Mouse (Mus musculus): ENCODE data around the gene Pfn3. TPM values are rescaled to one million over a fixed set of nuclear protein-coding genes. Genes with fewer than 3 reads are reported as not detected.
"Not testable (repeated sequence)": the region's sequence is repeated elsewhere in the genome, so short reads cannot be mapped to it uniquely, and the experiment has no call there.

The Pfn3 gene
- polyA plus RNA-seq, 1 experiment from 2014 or later, result not detected

DNA sequence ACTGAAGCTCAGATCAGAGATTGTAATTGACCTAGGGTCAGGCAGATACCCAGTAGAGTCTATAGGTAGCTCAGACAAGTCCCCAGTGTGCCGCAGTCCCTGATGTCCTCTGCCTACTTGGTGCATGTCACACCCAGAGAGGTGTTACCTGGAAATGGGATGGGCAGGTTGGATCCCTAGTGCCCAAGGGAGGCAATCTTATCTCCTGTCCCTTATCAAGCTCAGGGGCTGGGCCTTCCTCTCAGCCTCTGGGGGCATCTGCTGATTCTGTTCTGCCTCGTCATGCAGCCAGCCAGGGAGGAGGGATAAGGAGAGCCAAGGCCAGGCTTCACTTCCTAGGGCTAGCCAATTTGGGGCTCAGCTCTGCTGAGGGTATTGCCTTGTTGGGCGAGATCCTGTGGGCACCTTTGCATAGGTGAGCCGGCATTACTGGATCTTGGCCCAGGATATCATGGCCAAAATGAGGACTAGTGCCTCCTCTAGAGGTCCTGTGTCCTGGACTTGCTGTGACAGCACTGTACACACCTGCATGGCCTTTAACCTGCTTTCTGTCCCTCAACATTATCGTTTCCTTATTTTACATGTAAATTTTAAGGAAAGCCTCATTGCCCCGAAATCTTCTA lies 31.6 kb upstream of the Pfn3 start:
- H3K27me3 ChIP-seq (replicated peaks), result no peaks in the 10 kb centered on the region
- H3K9ac ChIP-seq, result peak overlapping the region; percentile 96
- peaks cover 24% of the 10 kb centered on the region for H3K36me3 ChIP-seq
- peak overlapping the region; percentile 84 for H3K4me3 ChIP-seq
- H3K27ac ChIP-seq, result no peak overlapping the region
- H3K9me3 ChIP-seq, result no peaks in the 10 kb centered on the region
- peaks cover 29% of the 10 kb centered on the region for H3K4me1 ChIP-seq
- no peak for ATAC-seq (ENCODE audit: low FRiP score, low read depth)
- 86% methylated on average over 6 of the region's 6 CpGs for WGBS
- peak overlapping the region; percentile 81 for H3K4me2 ChIP-seq (replicated peaks)

DNA sequence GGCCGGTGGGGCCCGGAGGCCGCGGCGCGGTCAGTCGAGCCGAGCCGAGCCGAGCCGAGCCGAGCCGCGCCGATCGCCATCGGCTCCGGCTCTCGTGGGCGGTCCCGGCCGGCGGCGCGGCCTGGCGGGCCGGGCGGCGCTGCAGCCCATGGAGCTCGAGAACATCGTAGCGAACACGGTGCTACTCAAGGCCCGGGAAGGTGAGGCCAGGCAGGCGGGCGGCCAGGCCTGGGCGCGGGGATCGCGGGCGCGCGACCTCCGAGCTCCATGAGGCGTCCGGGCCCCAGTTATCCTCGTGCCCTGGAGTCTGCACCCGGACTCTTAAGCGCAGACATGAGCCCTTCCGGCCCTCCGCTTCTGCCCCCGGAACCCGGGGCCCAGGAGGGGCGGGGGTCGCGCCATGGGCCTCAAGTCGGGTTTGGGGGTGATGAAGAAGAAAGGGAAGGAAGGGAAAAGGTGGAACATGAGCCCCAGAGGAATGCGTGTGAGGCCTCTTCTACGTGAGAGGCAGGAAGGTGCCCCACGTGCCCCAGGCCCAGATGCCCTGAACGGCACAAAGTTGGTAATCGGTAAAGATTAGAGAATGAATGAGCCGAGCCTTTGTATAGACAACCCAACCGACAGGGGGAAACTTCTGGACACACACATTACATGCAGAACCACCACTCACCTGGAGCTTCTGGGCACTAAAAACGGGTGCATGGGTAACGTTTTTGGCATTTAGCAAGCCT lies 30.5 kb upstream of the Pfn3 start:
- WGBS, result under 1% methylated on average over 65 of the region's 66 CpGs
- Histone ChIP-seq H3K9me3 (no peaks in the 10 kb centered on the region), H3K27me3 (replicated peaks) (no peaks in the 10 kb centered on the region), H3K36me3 (peaks cover 14% of the 10 kb centered on the region), H3K9ac (peak overlapping the region; percentile 96), H3K27ac (peak overlapping the region; percentile 84), H3K4me2 (replicated peaks) (peak overlapping the region; percentile 81), H3K4me1 (peaks cover 29% of the 10 kb centered on the region), H3K4me3 (peak overlapping the region; percentile 84)
- peak; percentile 45 for ATAC-seq (ENCODE audit: low FRiP score, low read depth)

DNA sequence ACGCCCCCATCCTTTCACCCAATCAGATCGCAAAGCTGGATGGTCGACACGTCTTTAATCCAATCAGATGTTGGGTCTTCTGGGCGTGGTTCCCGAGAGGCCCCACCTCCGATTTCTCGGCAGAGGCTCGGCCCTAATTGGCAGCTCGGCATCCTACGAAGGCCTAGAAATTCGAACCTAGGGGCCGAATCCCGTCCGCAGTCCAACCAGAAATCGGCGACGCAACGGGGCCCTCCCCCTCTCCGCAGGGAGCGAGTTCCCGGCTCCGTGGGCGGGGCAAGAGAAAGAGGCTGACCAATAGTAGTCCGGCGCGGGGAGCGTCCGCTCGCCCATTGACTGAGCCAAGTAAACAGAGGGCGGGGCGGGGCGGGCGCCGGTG lies 29.9 kb upstream of the Pfn3 start, which contains the start of gene Grk6:
Gene Grk6, plus strand, starts transcription at position 136 of the 379 bp plus-strand sequence.
- Histone ChIP-seq H3K9me3 (no peaks in the 10 kb centered on the region), H3K36me3 (peaks cover 8% of the 10 kb centered on the region), H3K9ac (peak within 1 kb of the TSS; percentile 96), H3K4me3 (peak within 1 kb of the TSS; percentile 84), H3K27me3 (replicated peaks) (no peaks in the 10 kb centered on the region), H3K4me1 (peaks cover 29% of the 10 kb centered on the region), H3K4me2 (replicated peaks) (peak within 1 kb of the TSS; percentile 81), H3K27ac (peak within 1 kb of the TSS; percentile 84)
- WGBS, result under 1% methylated on average over 35 of the region's 35 CpGs
- peak; percentile 95 for ATAC-seq (ENCODE audit: low FRiP score, low read depth)

DNA sequence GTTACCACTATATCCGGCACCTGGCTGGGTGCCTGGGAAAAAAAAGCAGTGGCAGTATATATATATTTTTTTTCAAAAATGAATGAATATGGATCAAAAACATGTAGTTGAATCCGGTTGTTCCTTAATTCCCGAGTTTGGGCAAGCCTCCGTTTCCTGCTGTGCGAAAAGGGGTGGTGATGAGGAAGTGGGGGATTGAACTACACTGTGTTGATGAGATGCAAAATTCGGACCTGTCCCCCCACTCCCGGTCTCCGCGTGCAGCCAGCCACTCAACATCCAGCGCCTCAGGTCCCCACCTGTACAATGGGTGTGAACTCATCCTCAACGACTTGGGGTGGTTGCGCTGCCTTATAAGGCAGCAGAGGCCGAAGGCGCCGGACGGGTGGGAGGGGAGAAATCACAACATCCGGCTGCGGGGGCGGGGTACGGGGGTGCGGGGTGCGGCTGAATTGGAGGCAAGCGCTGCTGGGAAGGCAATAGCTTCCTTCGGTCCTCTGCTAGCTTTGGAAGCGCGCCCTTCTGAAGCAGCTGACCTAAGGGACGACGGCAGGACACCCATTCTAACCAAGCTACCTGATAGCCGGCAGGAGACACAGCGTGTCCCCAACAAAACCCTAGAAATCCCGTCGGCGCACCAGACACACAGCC lies 29.4 kb upstream of the Pfn3 start:
- WGBS, result 2% methylated on average over 33 of the region's 33 CpGs

DNA sequence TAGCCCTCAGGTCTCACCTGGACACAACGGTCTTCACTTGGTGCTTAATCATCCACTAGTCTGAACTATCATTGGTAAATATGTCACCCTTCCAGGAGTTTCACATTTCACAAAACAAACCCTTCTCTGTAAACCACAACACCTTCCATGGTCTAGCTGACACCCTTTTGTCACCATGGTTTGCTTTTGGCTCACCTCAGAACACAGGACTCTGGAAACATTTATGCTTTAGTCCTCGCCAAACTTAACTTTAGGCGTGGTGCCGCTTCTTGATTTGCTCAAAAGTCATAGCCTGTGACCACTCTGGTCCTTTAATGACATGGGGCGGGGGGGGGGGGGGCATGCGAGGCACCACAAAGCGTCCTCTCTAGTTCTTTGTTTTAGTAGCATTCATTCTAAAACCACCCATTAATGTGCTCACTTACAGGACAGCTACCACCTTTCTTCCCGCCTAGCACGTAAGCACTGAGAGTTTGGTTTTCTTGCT lies 28.8 kb upstream of the Pfn3 start:
- Histone ChIP-seq H3K9ac (peak overlapping the region; percentile 62; the same call in 1 of the 2 replicates), H3K4me2 (replicated peaks) (peak overlapping the region; percentile 81), H3K4me3 (peak overlapping the region; percentile 84), H3K4me1 (peaks cover 29% of the 10 kb centered on the region), H3K9me3 (no peaks in the 10 kb centered on the region), H3K27ac (peak overlapping the region; percentile 81; the same call in 1 of the 2 replicates), H3K36me3 (no peaks in the 10 kb centered on the region), H3K27me3 (replicated peaks) (no peaks in the 10 kb centered on the region)
- WGBS, result 44% methylated on average over 9 of the region's 9 CpGs
- no peak for ATAC-seq (ENCODE audit: low FRiP score, low read depth)

More for the DNA sequence above, 29.4 kb upstream of the Pfn3 start:
- ATAC-seq (ENCODE audit: low FRiP score, low read depth), result peak; percentile 78
- peak overlapping the region; percentile 62 for H3K9ac ChIP-seq
- peak overlapping the region; percentile 81 for H3K27ac ChIP-seq
- peak overlapping the region; percentile 81 for H3K4me2 ChIP-seq (replicated peaks)
- H3K4me1 ChIP-seq, result peaks cover 29% of the 10 kb centered on the region
- H3K9me3 ChIP-seq, result no peaks in the 10 kb centered on the region
- no peaks in the 10 kb centered on the region for H3K27me3 ChIP-seq (replicated peaks)
- peaks cover 3% of the 10 kb centered on the region; the same call in 1 of the 2 replicates for H3K36me3 ChIP-seq
- H3K4me3 ChIP-seq, result peak overlapping the region; percentile 84

DNA sequence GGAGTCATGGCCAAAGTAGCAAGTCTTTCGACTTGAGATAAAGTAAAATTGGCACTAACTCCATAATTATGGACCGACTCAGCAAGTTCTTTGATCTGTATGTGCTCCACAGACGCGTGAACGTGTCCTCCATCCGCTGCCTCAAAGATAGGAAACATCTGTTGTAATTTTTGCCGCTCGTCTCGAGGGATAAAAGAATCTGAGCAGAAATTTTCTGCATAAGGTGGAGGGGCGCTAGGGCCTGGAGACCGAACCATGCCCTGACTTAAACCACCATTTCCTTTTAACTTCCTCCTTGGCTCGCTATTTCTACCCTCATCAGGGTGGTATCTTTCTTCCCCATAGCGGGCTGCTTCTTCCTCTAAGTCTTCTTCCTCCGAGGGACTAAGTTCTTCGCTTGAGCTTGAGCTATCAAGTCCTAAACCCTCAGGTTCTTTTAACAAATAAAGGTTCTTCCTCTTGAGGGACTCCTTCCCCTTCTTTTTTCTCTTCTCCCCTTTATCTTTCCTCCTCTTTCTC lies 22.1 kb upstream of the Pfn3 start:
- H3K9ac ChIP-seq; H3K4me2 ChIP-seq (replicated peaks); H3K36me3 ChIP-seq; H3K27ac ChIP-seq; H3K27me3 ChIP-seq (replicated peaks); ATAC-seq (ENCODE audit: low FRiP score, low read depth); H3K9me3 ChIP-seq; H3K4me1 ChIP-seq; H3K4me3 ChIP-seq: not testable (repeated sequence)
- WGBS, result 91% methylated on average over 15 of the region's 15 CpGs

DNA sequence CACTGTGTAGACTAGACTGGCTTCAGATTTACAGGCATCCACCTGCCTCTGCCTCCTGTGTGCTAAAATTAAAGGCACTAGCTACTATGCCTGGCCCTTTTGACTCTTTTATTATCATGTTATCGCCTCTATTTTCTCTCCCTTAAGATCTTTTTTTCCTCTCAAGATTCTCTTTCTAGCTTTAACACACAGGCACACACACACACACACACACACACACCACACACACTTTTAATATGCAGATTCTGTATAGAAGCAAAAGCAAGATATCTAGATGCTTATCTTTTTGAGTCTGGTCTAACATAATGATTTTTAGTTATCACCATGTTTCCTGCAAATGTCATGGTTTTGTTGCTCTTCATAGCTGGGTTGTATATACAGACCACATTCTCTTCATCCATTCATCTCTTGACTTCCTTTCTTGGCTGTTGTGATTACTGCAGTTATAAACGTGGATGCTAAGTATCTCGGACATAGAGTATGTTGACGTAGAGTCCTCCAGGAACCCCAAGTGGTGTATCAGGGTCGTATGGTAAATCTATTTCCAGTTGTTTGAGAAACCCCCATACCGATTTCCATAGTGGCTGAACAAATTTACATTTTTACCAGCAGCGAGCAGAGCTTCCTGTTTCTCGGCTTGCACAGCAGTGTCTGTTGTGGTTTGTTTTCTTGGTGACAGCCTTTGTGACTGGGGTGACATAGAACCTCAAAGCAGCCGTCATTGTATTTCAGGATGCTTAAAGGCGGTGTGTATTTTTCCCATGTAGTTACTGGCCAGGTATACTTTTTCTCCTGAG lies 17.1 kb upstream of the Pfn3 start:
- ATAC-seq (ENCODE audit: low FRiP score, low read depth), result no peak

DNA sequence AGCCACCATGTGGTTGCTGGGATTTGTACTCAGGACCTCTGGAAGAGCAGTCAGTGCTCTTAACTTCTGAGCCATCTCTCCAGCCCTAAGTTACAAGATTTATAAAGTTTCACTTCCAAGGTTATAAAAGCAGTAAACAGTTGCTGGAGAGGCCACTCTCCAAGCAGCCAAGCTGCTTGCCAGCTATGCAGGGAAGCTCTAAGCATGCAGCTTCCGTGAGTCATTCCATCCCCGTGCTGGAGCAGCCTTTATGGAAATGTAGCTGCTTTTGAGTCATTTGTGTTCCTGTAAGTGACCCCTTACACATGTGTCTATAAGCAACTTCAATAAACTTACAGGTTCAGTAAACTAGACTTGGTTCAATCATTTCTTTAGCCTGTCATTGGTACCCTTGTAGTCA lies 15.5 kb upstream of the Pfn3 start:
- Histone ChIP-seq H3K9ac (no peak overlapping the region), H3K27me3 (replicated peaks) (0 out of 2 replicates have a peak, but pooled peaks cover 2% of the 10 kb centered on the region), H3K9me3 (no peaks in the 10 kb centered on the region), H3K27ac (no peak overlapping the region), H3K36me3 (no peaks in the 10 kb centered on the region), H3K4me2 (replicated peaks) (no peak overlapping the region), H3K4me3 (no peak overlapping the region), H3K4me1 (no peaks in the 10 kb centered on the region)
- ATAC-seq (ENCODE audit: low FRiP score, low read depth), result no peak
- 84% methylated on average over 2 of the region's 2 CpGs for WGBS

More for the DNA sequence above, 17.1 kb upstream of the Pfn3 start:
- no peak overlapping the region for H3K9ac ChIP-seq
- H3K4me2 ChIP-seq (replicated peaks), result no peak overlapping the region
- H3K27ac ChIP-seq, result no peak overlapping the region
- H3K36me3 ChIP-seq, result no peaks in the 10 kb centered on the region
- WGBS, result 79% methylated on average over 10 of the region's 10 CpGs
- H3K27me3 ChIP-seq (replicated peaks), result 0 out of 2 replicates have a peak, but pooled peaks cover 2% of the 10 kb centered on the region
- H3K4me3 ChIP-seq, result no peak overlapping the region
- H3K4me1 ChIP-seq, result no peaks in the 10 kb centered on the region
- no peaks in the 10 kb centered on the region for H3K9me3 ChIP-seq

DNA sequence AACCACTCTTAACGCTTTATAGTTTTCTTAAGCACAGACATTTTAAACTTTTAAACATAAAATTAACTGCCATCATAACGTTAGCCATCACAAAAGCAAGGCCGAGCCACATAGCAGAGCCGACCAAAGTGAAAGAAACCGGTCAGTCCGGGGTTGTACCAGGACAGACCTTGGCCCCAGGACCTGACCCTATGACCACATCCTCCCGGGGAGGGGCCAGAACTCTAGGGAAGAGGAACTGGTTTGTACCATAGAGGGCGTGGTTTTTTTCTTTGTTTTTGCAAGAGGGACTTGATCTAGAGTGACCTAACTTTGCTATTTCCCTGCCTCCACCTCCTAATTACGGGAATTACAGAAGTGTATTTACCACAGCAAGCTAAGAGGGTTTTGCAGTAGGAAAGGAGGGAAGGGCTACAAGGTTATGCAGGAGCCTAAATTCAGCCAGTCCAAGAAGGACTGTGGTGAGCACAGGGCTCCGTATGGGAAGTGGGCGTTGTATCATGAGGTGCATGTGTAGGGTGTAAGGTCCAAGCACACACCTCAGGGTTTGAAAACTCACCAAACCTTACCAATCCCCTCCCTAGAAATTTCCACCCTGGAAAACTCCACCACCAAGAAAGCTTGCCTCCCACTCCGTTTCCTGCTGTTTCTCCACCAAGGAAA lies 14.3 kb upstream of the Pfn3 start:
- 76% methylated on average over 12 of the region's 12 CpGs for WGBS
- H3K36me3 ChIP-seq, result no peaks in the 10 kb centered on the region
- no peak overlapping the region for H3K4me3 ChIP-seq
- H3K4me1 ChIP-seq, result no peaks in the 10 kb centered on the region
- no peaks in the 10 kb centered on the region for H3K9me3 ChIP-seq
- 0 out of 2 replicates have a peak, but pooled peaks cover 2% of the 10 kb centered on the region for H3K27me3 ChIP-seq (replicated peaks)
- no peak overlapping the region for H3K9ac ChIP-seq
- no peak for ATAC-seq (ENCODE audit: low FRiP score, low read depth)
- no peak overlapping the region for H3K4me2 ChIP-seq (replicated peaks)
- H3K27ac ChIP-seq, result no peak overlapping the region

DNA sequence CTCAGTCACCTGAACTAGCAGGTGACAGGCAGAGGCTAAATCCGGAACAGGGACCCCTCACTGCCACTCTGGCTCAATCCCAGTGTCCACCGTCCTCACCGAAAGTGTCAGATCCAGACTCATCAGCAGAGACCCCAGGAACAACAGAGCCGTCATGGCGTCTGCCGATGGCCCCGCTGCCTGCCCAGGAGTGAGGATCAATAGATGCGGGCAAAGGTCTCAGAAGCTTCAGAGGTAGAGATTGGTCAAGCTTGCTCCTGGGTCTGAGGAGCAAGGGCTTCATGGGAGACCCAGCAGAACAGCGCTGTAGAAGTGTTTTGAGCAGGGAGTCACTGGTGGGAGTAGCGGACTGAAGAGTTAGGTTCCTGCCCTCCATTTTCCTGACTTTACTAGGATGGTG lies 11.6 kb upstream of the Pfn3 start, which contains the start of gene F12:
Gene F12, minus strand, starts transcription at position 181 of the 400 bp plus-strand sequence.
- no peaks in the 10 kb centered on the region for H3K36me3 ChIP-seq
- no peak for ATAC-seq (ENCODE audit: low FRiP score, low read depth)
- H3K4me3 ChIP-seq, result no peak within 1 kb of the TSS
- no peak within 1 kb of the TSS for H3K4me2 ChIP-seq (replicated peaks)
- peaks cover 14% of the 10 kb centered on the region for H3K27me3 ChIP-seq (replicated peaks)
- WGBS, result 87% methylated on average over 10 of the region's 10 CpGs
- H3K27ac ChIP-seq, result no peak within 1 kb of the TSS
- no peaks in the 10 kb centered on the region for H3K9me3 ChIP-seq
- H3K9ac ChIP-seq, result no peak within 1 kb of the TSS
- H3K4me1 ChIP-seq, result no peaks in the 10 kb centered on the region
